Mouse (Mus musculus) liver, embryonic 13.5 days (tissue): ENCODE data around the gene Abcf1. TPM values are rescaled to one million over a fixed set of nuclear protein-coding genes. Genes with fewer than 3 reads are reported as not detected.
A peak's percentile ranks its signal among the peaks of the same experiment; 100 is the strongest.
"Not testable (repeated sequence)": the region's sequence is repeated elsewhere in the genome, so short reads cannot be mapped to it uniquely, and the experiment has no call there.

Experiments used
- ATAC-seq: fragments of 200-750 bp; cut with Nextera tagmentation; 2 replicates; pipeline ENCODE4 v1.8.0; 2017; ENCODE audit warnings: low read depth, mild to moderate bottlenecking, moderate number of reproducible peaks, moderate library complexity
- DNase-seq: peaks from one replicate; pipeline ENCODE4 v3.0.0; 2022
- H3K27ac ChIP-seq: fragments of 300-500 bp; sonication (generic); 2 replicates; pipeline ENCODE4 v1.5.1; 2015; ENCODE audit warnings: moderate library complexity, mild to moderate bottlenecking, inconsistent platforms
- H3K27me3 ChIP-seq: fragments of 300-500 bp; sonication (generic); 2 replicates; pipeline ENCODE4 v1.6.1; 2015; ENCODE audit warnings: mild to moderate bottlenecking, inconsistent platforms
- H3K36me3 ChIP-seq: fragments of 300-500 bp; sonication (generic); 2 replicates; pipeline ENCODE4 v1.6.1; 2015; ENCODE audit warnings: mild to moderate bottlenecking, inconsistent platforms
- H3K4me1 ChIP-seq: fragments of 300-500 bp; sonication (generic); replicated peaks from 2 replicates; pipeline ENCODE4 v1.6.1; 2015; ENCODE audit warnings: inconsistent platforms
- H3K4me2 ChIP-seq: fragments of 300-500 bp; sonication (generic); 2 replicates; pipeline ENCODE4 v1.6.1; 2015; ENCODE audit warnings: inconsistent platforms, mild to moderate bottlenecking, moderate library complexity
- H3K4me3 ChIP-seq: fragments of 300-500 bp; sonication (generic); replicated peaks from 2 replicates; pipeline ENCODE4 v1.5.1; 2015; ENCODE audit warnings: mild to moderate bottlenecking, inconsistent platforms
- H3K9ac ChIP-seq: fragments of 300-500 bp; sonication (generic); 2 replicates; pipeline ENCODE4 v1.6.1; 2015; ENCODE audit warnings: mild to moderate bottlenecking, inconsistent platforms
- H3K9me3 ChIP-seq: fragments of 300-500 bp; sonication (generic); replicated peaks from 2 replicates; pipeline ENCODE4 v1.6.1; 2016; ENCODE audit warnings: inconsistent platforms
- WGBS: fragments of 180-500 bp; shearing (Covaris S2); methylation state at CpG from one replicate; pipeline ENCODE4 v1.1.7; 2015; ENCODE audit not compliant: insufficient replicate concordance; 5-methylcytosine and 5-hydroxymethylcytosine counted together
- polyA plus RNA-seq: library from polyadenylated mRNA; unstranded; fragments of >200 nt; fragmentation: Nextera tagmentation; extraction: Ambion mirVana; gene quantifications from 2 replicates; pipeline ENCODE4 v1.2.1, GENCODE M21; 2015

Gene Abcf1
- 81.3 and 110 TPM in 2 replicates for polyA plus RNA-seq

- Histone ChIP-seq H3K27me3 (no peaks in the 10 kb centered on the region), H3K9me3 (no peaks in the 10 kb centered on the region), H3K4me1 (peaks cover 51% of the 10 kb centered on the region), H3K4me2 (peak within 1 kb of the TSS; percentile 90), H3K36me3 (peaks cover 57% of the 10 kb centered on the region), H3K27ac (peak within 1 kb of the TSS; percentile 80), H3K4me3 (peak within 1 kb of the TSS; percentile 91), H3K9ac (peak within 1 kb of the TSS; percentile 91)
- WGBS, result 1% methylated on average over 67 of the region's 68 CpGs
- ATAC-seq (peak; percentile 94), DNase-seq (peak; percentile 99)
Measured at GRCm38 (mm10) chr17:35969418-35970389, at the start of gene Abcf1. Gene Abcf1 (minus strand): TSS chr17:35969761.

- no peaks in the 10 kb centered on the region for H3K9me3 ChIP-seq
- ATAC-seq (no peak), DNase-seq (no peak)
- peak overlapping the region; percentile 93 for H3K27ac ChIP-seq
- H3K4me3 ChIP-seq, result peak overlapping the region; percentile 62
- 30% methylated on average over 2 of the region's 2 CpGs for WGBS
- H3K4me2 ChIP-seq, result peak overlapping the region; percentile 66
- H3K36me3 ChIP-seq, result peaks cover 47% of the 10 kb centered on the region
- H3K4me1 ChIP-seq, result peaks cover 78% of the 10 kb centered on the region
- H3K9ac ChIP-seq, result peak overlapping the region; percentile 73
- H3K27me3 ChIP-seq, result no peaks in the 10 kb centered on the region
Measured at GRCm38 (mm10) chr17:36018979-36019378, 49.4 kb upstream of the Abcf1 start.

GRCm38 (mm10) chr17:36017046-36017445 lies 47.5 kb upstream of the Abcf1 start:
- Histone ChIP-seq H3K36me3 (peaks cover 48% of the 10 kb centered on the region), H3K9ac (no peak overlapping the region), H3K27ac (no peak overlapping the region), H3K4me2 (peak overlapping the region; percentile 66), H3K4me1 (peaks cover 59% of the 10 kb centered on the region), H3K4me3 (no peak overlapping the region), H3K9me3 (no peaks in the 10 kb centered on the region), H3K27me3 (no peaks in the 10 kb centered on the region)
- 80% methylated on average over 5 of the region's 5 CpGs for WGBS
- ATAC-seq, result no peak
- no peak for DNase-seq

GRCm38 (mm10) chr17:36014977-36015376 lies 45.4 kb upstream of the Abcf1 start:
- Histone ChIP-seq H3K9ac (no peak overlapping the region), H3K4me2 (no peak overlapping the region), H3K27ac (no peak overlapping the region), H3K4me1 (peaks cover 40% of the 10 kb centered on the region), H3K36me3 (peaks cover 42% of the 10 kb centered on the region), H3K27me3 (no peaks in the 10 kb centered on the region), H3K4me3 (no peak overlapping the region), H3K9me3 (no peaks in the 10 kb centered on the region)
- no peak for ATAC-seq
- WGBS, result 86% methylated on average over 5 of the region's 5 CpGs
- no peak for DNase-seq

- H3K27ac ChIP-seq, DNase-seq, H3K9ac ChIP-seq, H3K4me2 ChIP-seq, H3K4me3 ChIP-seq, H3K27me3 ChIP-seq, ATAC-seq: not testable (repeated sequence)
- H3K4me1 ChIP-seq, result peaks cover 41% of the 10 kb centered on the region
- H3K9me3 ChIP-seq, result peaks cover 27% of the 10 kb centered on the region
- WGBS, result 87% methylated on average over 7 of the region's 7 CpGs
- H3K36me3 ChIP-seq, result peaks cover 58% of the 10 kb centered on the region
Measured at GRCm38 (mm10) chr17:36004409-36004808, 34.8 kb upstream of the Abcf1 start.

GRCm38 (mm10) chr17:36003331-36003730 lies 33.8 kb upstream of the Abcf1 start:
- no peak overlapping the region for H3K4me3 ChIP-seq
- H3K9me3 ChIP-seq, result peaks cover 27% of the 10 kb centered on the region
- H3K36me3 ChIP-seq, result peaks cover 60% of the 10 kb centered on the region
- H3K4me1 ChIP-seq, result peaks cover 52% of the 10 kb centered on the region
- H3K27ac ChIP-seq, result no peak overlapping the region
- no peak for ATAC-seq
- no peak for DNase-seq
- 82% methylated on average over 7 of the region's 7 CpGs for WGBS
- no peaks in the 10 kb centered on the region for H3K27me3 ChIP-seq
- no peak overlapping the region for H3K4me2 ChIP-seq
- no peak overlapping the region for H3K9ac ChIP-seq

- peak overlapping the region; percentile 92 for H3K27ac ChIP-seq
- DNase-seq, result peak; percentile 83
- H3K9me3 ChIP-seq, result peaks cover 27% of the 10 kb centered on the region
- H3K27me3 ChIP-seq, result no peaks in the 10 kb centered on the region
- ATAC-seq, result peak; percentile 86
- peak overlapping the region; percentile 12; the same call in 1 of the 2 replicates for H3K4me3 ChIP-seq
- H3K4me2 ChIP-seq, result peak overlapping the region; percentile 58
- peaks cover 59% of the 10 kb centered on the region for H3K36me3 ChIP-seq
- H3K9ac ChIP-seq, result no peak overlapping the region
- H3K4me1 ChIP-seq, result peaks cover 65% of the 10 kb centered on the region
- WGBS, result 52% methylated on average over 6 of the region's 6 CpGs
Measured at GRCm38 (mm10) chr17:36001966-36002365, 32.4 kb upstream of the Abcf1 start.

- peaks cover 22% of the 10 kb centered on the region for H3K9me3 ChIP-seq
- ATAC-seq, result peak; percentile 53
- H3K27ac ChIP-seq, result peak overlapping the region; percentile 92
- peaks cover 53% of the 10 kb centered on the region for H3K36me3 ChIP-seq
- H3K4me3 ChIP-seq, result 0 out of 2 replicates have a peak overlapping the region, but pooled peaks have one; percentile 10
- no peaks in the 10 kb centered on the region for H3K27me3 ChIP-seq
- peaks cover 71% of the 10 kb centered on the region for H3K4me1 ChIP-seq
- peak overlapping the region; percentile 58 for H3K4me2 ChIP-seq
- peak overlapping the region; percentile 47; the same call in 1 of the 2 replicates for H3K9ac ChIP-seq
- 81% methylated on average over 12 of the region's 12 CpGs for WGBS
- no peak for DNase-seq
Measured at GRCm38 (mm10) chr17:36001121-36001897, 31.7 kb upstream of the Abcf1 start.

- H3K9ac ChIP-seq, result peak overlapping the region; percentile 47; the same call in 1 of the 2 replicates
- peaks cover 16% of the 10 kb centered on the region for H3K9me3 ChIP-seq
- H3K4me1 ChIP-seq, result peaks cover 80% of the 10 kb centered on the region
- H3K36me3 ChIP-seq, result peaks cover 43% of the 10 kb centered on the region
- peak overlapping the region; percentile 92 for H3K27ac ChIP-seq
- DNase-seq, result no peak
- no peak for ATAC-seq
- H3K27me3 ChIP-seq, result no peaks in the 10 kb centered on the region
- peak overlapping the region; percentile 58 for H3K4me2 ChIP-seq
- H3K4me3 ChIP-seq, result no peak overlapping the region
- 81% methylated on average over 4 of the region's 4 CpGs for WGBS
Measured at GRCm38 (mm10) chr17:36000349-36000748, 30.8 kb upstream of the Abcf1 start.

GRCm38 (mm10) chr17:35999356-35999755 lies 29.8 kb upstream of the Abcf1 start:
- Histone ChIP-seq H3K4me3 (peak overlapping the region; percentile 56), H3K9me3 (peaks cover 16% of the 10 kb centered on the region), H3K27me3 (no peaks in the 10 kb centered on the region), H3K4me2 (peak overlapping the region; percentile 58), H3K9ac (peak overlapping the region; percentile 43; the same call in 1 of the 2 replicates), H3K36me3 (peaks cover 34% of the 10 kb centered on the region), H3K4me1 (peaks cover 85% of the 10 kb centered on the region), H3K27ac (peak overlapping the region; percentile 64)
- no peak for DNase-seq
- WGBS, result 48% methylated on average over 7 of the region's 7 CpGs
- ATAC-seq, result no peak
